Mouse (Mus musculus) kidney, adult 2 months (tissue): Measurements from ENCODE around the gene Ctbp2.

Experiments used
- CTCF ChIP-seq: fragments of 200-500 bp; conservative IDR thresholded peaks from 2 replicates; pipeline ENCODE4 v1.5.1; 2011; ENCODE audit warnings: low read depth, mild to moderate bottlenecking, control low read depth, low read length, moderate library complexity, mixed read lengths; ENCODE audit not compliant: insufficient read depth, insufficient read length
- POLR2A ChIP-seq: fragments of 200-500 bp; IDR thresholded peaks from one replicate; pipeline ENCODE4 v1.6.1; 2011; ENCODE audit warnings: low read depth, low read length, control low read depth

GRCm38 (mm10) chr7:133059150-133059509, 65.0 kb downstream of the Ctbp2 start:
- no peak for TF ChIP-seq CTCF
- no peak for TF ChIP-seq POLR2A
